Mouse (Mus musculus): ENCODE measurements around the gene Ppp1r9a.
"Not testable (repeated sequence)": the region's sequence is repeated elsewhere in the genome, so short reads cannot be mapped to it uniquely, and the experiment has no call there.

Gene Ppp1r9a

DNA sequence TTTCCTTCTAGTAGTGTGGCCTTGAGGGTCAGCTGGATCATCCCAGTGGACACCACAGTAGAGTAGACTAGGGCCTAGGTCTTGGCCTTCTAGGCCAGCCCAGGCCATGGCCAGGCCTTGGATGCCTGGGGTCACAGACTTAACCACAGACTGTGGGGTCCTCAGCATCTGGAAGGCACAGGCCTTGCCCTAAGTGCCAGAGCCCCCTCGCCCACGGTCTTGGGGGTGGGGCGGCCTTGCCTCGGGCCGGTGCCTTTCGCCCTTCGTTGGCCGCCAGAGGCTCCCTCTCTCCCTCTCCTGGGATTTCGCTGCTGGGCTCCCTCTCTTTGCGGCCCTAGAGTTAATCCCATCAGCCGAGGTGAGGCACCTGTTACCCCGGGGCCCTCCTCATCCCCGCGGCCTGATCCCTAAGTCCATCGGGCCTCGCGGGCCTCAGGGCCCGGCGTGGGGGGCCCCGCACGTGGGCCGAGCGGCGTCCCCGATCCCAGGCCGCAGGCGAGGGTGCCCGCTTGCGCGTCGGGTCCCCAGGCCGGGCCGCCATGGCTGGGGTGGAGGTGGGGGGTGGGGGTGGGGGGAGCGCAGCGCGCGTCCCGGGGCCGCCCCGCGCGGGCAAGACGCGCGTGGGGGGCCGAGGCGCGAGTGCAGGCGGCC, at the start of gene Ppp1r9a:
Ppp1r9a (plus strand) TSS at position 244 of the 651 bp plus-strand sequence.
- DNase-seq = peak; percentile 95

- DNase-seq = no peak
Measured at GRCm38 (mm10) chr6:4855236-4855635, 47.5 kb upstream of the Ppp1r9a start.

DNA sequence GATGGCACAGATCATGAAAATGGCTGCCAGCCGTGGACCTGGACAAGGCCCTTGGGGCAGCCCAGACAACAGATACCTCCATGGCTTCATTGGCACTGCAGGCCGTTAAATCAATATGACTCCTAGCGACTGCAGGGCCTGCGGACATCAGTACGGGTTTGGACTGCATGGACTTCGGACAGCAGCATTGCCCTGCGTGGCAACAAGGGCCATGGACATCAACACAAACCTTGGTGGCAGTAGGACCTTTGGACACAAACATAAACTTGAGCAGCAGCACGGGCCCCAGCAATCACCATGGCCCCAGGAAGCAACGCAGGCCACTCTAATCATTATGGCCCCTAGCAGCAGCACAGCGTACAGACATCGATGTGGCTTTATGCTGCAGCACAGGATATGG, 45.8 kb upstream of the Ppp1r9a start:
- no peak for DNase-seq

- no peak for DNase-seq
Measured at GRCm38 (mm10) chr6:4884316-4884715, 18.4 kb upstream of the Ppp1r9a start.

DNA sequence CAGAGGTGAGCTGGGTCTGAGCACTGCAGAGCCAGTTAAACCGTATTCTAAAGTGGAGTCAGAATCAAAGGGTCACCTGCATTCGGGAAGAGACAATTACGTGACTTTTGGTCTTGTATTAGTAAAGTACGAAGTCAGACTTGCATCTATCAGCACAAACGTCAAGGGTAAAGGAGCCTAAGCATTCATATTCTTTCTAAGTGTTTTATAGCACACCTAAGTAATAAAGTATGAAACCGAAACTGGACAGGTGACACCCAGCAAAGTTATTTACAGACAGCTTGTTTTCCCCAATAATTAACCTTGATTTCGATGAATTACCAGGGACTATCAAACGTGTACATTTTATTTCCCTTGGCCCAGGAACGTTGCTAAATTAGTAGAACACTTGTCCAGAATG, 13.2 kb upstream of the Ppp1r9a start:
- no peak for DNase-seq

GRCm38 (mm10) chr6:4892417-4892816, 10.3 kb upstream of the Ppp1r9a start:
- DNase-seq = no peak

GRCm38 (mm10) chr6:4893312-4893711, 9.4 kb upstream of the Ppp1r9a start:
- DNase-seq = not testable (repeated sequence)

DNA sequence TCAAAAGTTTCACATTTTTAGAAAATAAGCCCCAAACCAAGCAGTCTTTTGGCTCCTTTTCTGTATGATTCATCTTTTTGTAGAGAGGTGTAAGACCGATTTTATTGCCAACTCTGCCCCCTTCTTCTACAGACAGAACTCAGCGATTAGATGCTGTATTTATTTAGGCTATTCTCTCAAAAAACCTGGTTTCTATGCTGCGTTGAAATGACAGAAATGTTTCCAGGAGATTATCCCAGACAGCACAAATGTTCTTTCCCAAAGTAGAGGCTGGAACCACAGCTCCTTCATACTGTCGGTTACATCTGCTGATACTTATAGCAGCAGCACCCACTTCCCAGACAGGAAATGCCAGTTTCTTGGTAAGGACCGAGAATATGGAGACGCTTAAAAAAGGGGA, 2.8 kb upstream of the Ppp1r9a start:
- DNase-seq = no peak

GRCm38 (mm10) chr6:4903325-4904054, 773 bp downstream of the Ppp1r9a start:
- DNase-seq = peak; percentile 93

- DNase-seq = peak; percentile 91
Measured at GRCm38 (mm10) chr6:4904055-4904450, 1.3 kb downstream of the Ppp1r9a start.

DNA sequence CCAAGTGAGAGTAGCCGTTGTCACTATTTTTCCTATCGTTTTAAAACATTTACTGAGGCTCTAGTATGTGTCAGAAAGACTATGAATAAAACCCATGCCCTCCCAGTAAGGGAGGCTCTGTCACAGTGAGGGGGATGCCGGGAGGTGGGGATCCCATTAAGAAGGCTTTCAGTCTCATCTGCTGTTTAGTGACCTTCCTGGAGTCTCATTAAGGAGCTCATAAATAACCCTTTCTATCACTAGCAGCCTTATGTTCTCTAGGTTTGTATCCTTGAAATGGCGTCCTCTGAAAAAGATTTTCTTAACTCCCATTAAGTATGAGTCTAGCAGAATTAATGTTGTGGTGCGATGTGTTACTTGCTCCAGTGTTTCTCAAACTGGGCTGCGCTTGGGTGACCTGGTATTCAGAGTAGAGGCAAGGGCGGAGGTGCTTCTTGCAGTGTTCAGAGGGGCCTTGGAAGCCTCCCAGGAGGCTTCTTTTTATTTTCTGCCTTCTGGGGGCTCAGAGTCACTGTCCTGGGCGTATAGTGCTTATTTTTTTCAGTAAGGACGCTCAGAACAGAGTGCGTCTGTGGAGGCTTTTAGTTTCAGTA, 7.4 kb downstream of the Ppp1r9a start:
- no peak for DNase-seq

DNA sequence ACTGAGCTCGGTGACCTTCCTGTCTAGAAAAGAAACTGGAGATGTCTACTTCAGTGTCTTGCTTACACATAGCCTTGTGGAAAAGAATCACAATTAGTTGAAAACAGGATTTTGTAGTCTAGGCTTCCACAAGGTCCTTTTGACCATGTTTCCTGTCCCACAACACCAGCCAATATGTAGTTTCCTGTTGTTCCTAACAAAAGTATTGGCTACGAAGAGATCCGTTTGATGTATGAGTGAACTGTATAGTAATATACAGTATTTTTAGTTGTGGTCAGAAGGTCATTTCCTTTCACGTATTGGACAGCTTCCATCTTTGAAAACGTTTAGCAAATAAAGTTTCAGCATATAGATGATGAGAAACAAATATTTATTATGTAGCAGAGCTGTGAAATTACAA, 15.8 kb downstream of the Ppp1r9a start:
- DNase-seq = no peak

- not testable (repeated sequence) for DNase-seq
Measured at GRCm38 (mm10) chr6:4923791-4924190, 21.1 kb downstream of the Ppp1r9a start.

- no peak for DNase-seq
Measured at GRCm38 (mm10) chr6:4925966-4926687, 23.4 kb downstream of the Ppp1r9a start.

DNA sequence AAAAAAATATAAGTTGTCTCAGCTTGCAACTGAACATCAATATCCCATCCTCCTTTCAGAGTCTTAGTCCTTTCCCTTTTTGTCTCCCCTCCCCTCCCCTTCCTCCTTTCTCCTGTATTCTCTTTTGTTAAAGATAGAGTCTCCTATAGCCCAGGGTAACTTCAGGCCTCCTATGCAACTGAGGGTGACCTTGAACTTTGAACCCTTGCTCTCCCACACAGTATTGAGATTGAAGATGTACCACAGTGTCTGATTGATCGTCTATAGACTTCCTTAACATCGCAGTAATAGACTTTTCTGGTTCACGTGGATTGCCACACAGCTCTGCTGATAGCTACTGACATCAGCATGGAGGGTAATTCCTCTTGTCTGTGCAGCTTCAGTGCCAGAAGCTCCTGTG, 27.6 kb downstream of the Ppp1r9a start:
- DNase-seq = no peak

DNA sequence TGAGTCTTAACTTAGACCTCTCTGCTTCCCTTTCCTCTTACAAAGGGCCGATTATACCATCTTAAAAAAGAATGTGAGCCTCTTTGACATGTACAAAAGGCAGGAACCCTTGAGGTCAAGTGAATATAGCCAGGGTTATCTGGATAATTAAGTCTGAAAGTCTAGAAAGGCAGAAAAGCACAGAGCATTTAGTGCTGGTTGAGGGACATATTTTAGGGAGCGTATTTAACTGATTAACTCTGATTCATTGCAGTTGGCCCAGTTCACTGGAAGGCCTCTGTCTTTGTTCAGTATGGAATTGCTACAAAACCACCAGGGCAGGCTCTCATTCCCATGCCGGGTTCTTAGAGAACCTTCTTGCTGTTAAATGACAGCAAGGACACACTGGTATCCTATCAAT, 36.2 kb downstream of the Ppp1r9a start:
- DNase-seq = no peak

GRCm38 (mm10) chr6:4940086-4940485, 37.4 kb downstream of the Ppp1r9a start:
- no peak for DNase-seq

DNA sequence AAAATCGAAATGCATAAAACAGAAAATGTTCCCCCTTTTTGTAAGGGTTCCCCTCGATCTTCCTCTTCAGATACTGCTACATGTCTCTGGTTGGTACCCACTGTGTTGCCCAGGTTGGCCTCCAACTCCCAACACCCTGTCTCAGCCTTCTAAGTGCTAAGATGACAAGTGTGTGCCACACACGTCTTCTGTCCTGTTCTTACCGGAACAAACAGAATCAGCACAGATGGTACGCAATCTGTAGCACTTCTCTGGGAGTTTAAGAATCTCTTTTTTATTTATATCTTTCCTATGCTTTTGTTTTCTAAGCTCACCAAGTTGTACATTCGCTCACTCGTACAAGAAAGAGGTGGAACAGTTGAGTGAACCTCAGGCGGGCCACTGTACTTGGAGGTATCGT, 37.9 kb downstream of the Ppp1r9a start:
- no peak for DNase-seq

DNA sequence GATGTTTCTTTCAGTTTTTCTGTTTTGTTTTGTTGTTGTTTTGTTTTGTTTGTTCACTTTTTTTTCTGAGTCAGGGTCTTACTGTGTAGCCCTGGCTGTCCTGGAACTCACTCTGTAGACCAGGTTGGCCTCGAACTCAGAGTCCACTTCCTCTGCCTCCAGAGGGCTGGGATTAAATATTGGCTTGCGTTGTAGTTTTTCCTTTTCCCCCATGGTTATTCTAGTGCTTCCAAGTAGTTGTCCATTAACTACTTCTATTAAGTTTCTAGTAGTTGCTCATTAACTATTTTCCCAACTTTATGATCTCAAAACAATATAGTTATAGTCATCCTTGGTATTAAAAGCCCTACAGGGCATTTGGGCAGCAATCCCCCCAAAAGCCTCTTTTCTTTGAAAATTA, 41.1 kb downstream of the Ppp1r9a start:
- no peak for DNase-seq

GRCm38 (mm10) chr6:4948056-4948455, 45.3 kb downstream of the Ppp1r9a start:
- no peak for DNase-seq

- DNase-seq = no peak
Measured at GRCm38 (mm10) chr6:4949701-4950100, 47.0 kb downstream of the Ppp1r9a start.

- no peak for DNase-seq
Measured at GRCm38 (mm10) chr6:4953028-4953719, 50.5 kb downstream of the Ppp1r9a start.

- DNase-seq = no peak
Measured at GRCm38 (mm10) chr6:4956651-4957050, 53.9 kb downstream of the Ppp1r9a start.

Data from heart, adult 11 months (tissue).